Mouse (Mus musculus) lung, postnatal 0 days (tissue): Measurements from ENCODE around the gene Fam241a. TPM values are rescaled to one million over a fixed set of nuclear protein-coding genes. Genes with fewer than 3 reads are reported as not detected.
A peak's percentile ranks its signal among the peaks of the same experiment; 100 is the strongest.

Experiments
- ATAC-seq: fragments of 200-750 bp; cut with Nextera tagmentation; 2 replicates; pipeline ENCODE4 v1.8.0; 2017; ENCODE audit warnings: moderate library complexity
- DNase-seq: peaks from one replicate; pipeline ENCODE4 v3.0.0-alpha.2; 2016; ENCODE audit warnings: low spot score
- H3K27ac ChIP-seq: fragments of 300-500 bp; sonication (generic); 2 replicates; pipeline ENCODE4 v1.5.1; 2014; ENCODE audit warnings: antibody characterized with exemption, mild to moderate bottlenecking, low read length, mixed read lengths
- H3K27me3 ChIP-seq: fragments of 300-500 bp; sonication (generic); replicated peaks from 2 replicates; pipeline ENCODE4 v1.6.1; 2014; ENCODE audit warnings: low read length, mixed read lengths; ENCODE audit not compliant: insufficient read depth
- H3K36me3 ChIP-seq: fragments of 300-500 bp; sonication (generic); 2 replicates; pipeline ENCODE4 v1.6.1; 2014; ENCODE audit warnings: low read length, mixed read lengths; ENCODE audit not compliant: insufficient read depth
- H3K4me1 ChIP-seq: fragments of 300-500 bp; sonication (generic); 2 replicates; pipeline ENCODE4 v1.6.1; 2014; ENCODE audit warnings: antibody characterized with exemption, low read depth, low read length, mixed read lengths; ENCODE audit not compliant: insufficient read depth
- H3K4me2 ChIP-seq: fragments of 300-500 bp; sonication (generic); replicated peaks from 2 replicates; pipeline ENCODE4 v1.6.1; 2014; ENCODE audit warnings: low read depth, mild to moderate bottlenecking, low read length, moderate library complexity, mixed read lengths
- H3K4me3 ChIP-seq: fragments of 300-500 bp; sonication (generic); 2 replicates; pipeline ENCODE4 v1.5.1; 2014; ENCODE audit warnings: low read depth, low read length
- H3K9ac ChIP-seq: fragments of 300-500 bp; sonication (generic); replicated peaks from 2 replicates; pipeline ENCODE4 v1.6.1; 2014; ENCODE audit warnings: low read depth, mild to moderate bottlenecking
- H3K9me3 ChIP-seq: fragments of 300-500 bp; sonication (generic); 2 replicates; pipeline ENCODE4 v1.6.1; 2016; ENCODE audit warnings: low read length, mixed read lengths
- CTCF ChIP-seq: IDR thresholded peaks from 2 replicates; pipeline ENCODE4 v1.5.1; 2016; ENCODE audit warnings: antibody characterized with exemption, mild to moderate bottlenecking
- EP300 ChIP-seq: IDR thresholded peaks from 2 replicates; pipeline ENCODE4 v1.6.1; 2016; ENCODE audit warnings: antibody characterized with exemption, mild to moderate bottlenecking, control low read depth
- WGBS: fragments of 180-500 bp; shearing (Covaris S2); extraction: QIAGEN DNeasy Blood & Tissue Kit; methylation state at CpG from one replicate; pipeline ENCODE4 v1.1.7; 2014; 5-methylcytosine and 5-hydroxymethylcytosine counted together
- polyA plus RNA-seq: library from polyadenylated mRNA; unstranded; fragments of >200 nt; fragmentation: Nextera tagmentation; extraction: Ambion mirVana; gene quantifications from 2 replicates; pipeline ENCODE4 v1.2.1, GENCODE M21; 2015

The Fam241a gene
- polyA plus RNA-seq: 22.5 and 23.1 TPM in 2 replicates

DNA sequence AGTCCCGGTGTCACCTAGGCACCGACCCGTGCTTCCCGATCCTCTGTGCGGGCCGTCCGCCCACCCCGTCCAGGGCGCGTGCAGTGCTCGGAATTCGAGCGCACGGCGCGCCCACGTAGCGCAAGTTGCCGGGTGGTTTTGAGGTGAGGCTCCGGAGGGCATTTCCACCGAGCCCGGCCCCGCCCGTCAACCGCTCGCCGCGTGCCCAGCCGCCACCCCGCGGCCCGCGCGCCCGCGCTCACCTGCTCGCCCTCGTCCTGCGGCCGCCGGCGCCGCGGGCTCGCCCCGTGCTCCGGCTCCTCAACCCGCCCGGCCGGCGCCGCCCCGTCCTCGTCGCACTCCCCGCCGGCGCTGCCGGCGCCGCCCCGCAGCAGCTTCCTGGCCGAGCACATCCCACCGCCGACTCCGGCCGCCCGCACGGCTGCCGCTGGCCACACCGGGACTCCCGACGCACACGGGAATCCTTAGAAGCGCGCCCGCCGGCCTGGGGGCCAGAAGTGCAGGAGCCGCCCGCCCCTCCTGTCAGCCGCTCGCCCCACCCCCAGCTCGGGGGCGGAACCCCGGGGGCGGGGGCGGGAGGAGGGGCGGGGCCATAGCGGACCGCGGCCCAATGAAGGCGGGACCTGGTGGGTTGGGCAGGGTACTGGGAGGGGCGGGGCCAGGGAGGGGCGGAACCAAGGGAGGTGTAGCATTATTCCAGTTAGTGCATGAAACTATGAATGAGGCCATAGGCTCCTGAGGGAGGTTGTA, at the start of gene Fam241a:
TSS of gene Fam241a (minus strand) at position 533 of the 750 bp plus-strand sequence.
- Histone ChIP-seq H3K9ac (peak within 1 kb of the TSS; percentile 46), H3K4me1 (no peaks in the 10 kb centered on the region), H3K27me3 (no peaks in the 10 kb centered on the region), H3K36me3 (no peaks in the 10 kb centered on the region), H3K27ac (peak within 1 kb of the TSS; percentile 89), H3K9me3 (no peaks in the 10 kb centered on the region), H3K4me2 (peak within 1 kb of the TSS; percentile 75), H3K4me3 (peak within 1 kb of the TSS; percentile 77)
- no peak for TF ChIP-seq CTCF
- TF ChIP-seq EP300: no peak
- WGBS: 3% methylated on average over 67 of the region's 94 CpGs
- DNase-seq (peak; percentile 89), ATAC-seq (peak; percentile 95)

DNA sequence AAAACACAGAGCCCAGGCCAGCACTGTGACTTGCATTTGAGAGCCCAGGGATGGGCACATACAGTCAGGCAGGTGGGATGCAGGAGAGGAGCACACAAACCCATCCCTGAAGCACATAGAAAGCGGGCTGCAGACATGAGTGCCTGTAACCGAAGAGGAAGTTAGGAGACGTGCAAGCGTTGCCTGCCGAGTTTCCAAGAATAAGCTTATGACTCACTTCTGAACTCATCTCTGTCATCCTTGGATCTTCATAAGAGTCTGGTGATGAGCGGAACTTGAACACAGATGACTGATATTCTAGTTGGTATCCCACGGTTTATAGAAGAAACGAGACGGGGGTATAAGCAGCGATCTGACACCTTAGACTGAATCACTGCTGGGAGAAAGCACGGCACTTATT, 36.3 kb upstream of the Fam241a start:
- Histone ChIP-seq H3K27ac (no peak overlapping the region), H3K4me1 (no peaks in the 10 kb centered on the region), H3K9me3 (no peaks in the 10 kb centered on the region), H3K36me3 (no peaks in the 10 kb centered on the region), H3K4me2 (no peak overlapping the region), H3K27me3 (no peaks in the 10 kb centered on the region), H3K9ac (no peak overlapping the region), H3K4me3 (no peak overlapping the region)
- ATAC-seq (no peak), DNase-seq (no peak)
- WGBS: 90% methylated on average over 11 of the region's 11 CpGs
- TF ChIP-seq EP300 (no peak), CTCF (no peak)

DNA sequence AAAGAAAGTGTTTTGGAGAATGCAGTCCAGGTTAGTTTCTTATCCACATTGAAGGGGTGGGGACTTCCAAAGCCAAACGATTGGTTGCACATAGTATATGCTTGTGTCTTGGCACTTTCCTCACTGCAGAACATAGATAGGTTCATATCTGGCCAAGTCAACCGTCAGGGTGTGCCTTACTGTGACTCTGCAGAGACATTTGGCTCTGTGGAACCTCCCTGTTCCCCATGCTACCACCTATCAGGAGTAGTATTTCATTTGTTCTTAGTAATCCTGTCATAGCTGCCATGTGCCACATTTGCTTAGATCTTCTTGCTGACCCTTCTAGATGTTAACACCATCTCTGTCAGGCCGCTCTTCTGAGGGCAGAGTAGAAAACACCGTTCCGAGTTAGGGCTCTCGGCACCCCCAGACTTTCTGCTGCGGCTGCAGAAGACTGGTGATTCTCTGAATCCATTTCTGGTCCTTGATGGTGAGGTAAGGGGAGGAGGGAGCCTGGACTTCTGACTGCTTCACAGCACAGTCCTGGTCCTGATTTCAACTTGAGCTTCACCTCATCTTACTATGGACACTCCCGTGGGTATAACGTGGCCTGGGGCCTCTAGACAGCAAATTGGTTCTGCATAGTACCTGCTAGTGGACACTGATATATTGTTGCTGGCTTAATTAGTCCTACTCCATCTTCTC, 34.3 kb upstream of the Fam241a start:
- no peaks in the 10 kb centered on the region for H3K36me3 ChIP-seq
- DNase-seq: peak; percentile 57
- H3K4me3 ChIP-seq: no peak overlapping the region
- 51% methylated on average over 9 of the region's 9 CpGs for WGBS
- peak overlapping the region; percentile 85 for H3K27ac ChIP-seq
- no peak for TF ChIP-seq CTCF
- no peak for TF ChIP-seq EP300
- no peak overlapping the region for H3K4me2 ChIP-seq
- H3K9me3 ChIP-seq: no peaks in the 10 kb centered on the region
- no peaks in the 10 kb centered on the region for H3K27me3 ChIP-seq
- no peak overlapping the region for H3K9ac ChIP-seq
- ATAC-seq: peak; percentile 74
- no peaks in the 10 kb centered on the region for H3K4me1 ChIP-seq

DNA sequence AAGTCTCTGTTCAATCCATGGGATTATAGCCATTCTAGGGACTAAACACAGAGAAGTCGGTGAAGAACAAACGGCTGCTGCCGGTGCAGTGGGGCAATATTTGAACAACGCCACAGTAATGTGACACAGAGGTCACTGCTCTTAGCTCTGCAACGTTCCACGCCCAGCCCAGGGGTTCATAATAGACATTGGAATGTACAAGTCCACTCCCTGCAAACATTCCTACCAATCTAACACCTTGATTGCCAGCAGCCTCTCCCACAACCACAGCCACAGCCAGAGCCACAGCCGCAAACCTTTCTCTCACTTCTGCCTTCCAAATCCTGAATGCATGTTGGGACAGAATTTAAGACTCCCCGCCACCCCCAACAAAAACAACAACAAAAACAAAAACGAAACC, 33.8 kb upstream of the Fam241a start:
- no peak overlapping the region for H3K4me3 ChIP-seq
- H3K9ac ChIP-seq: no peak overlapping the region
- H3K27ac ChIP-seq: peak overlapping the region; percentile 85
- WGBS: 41% methylated on average over 9 of the region's 9 CpGs
- no peaks in the 10 kb centered on the region for H3K9me3 ChIP-seq
- no peak overlapping the region for H3K4me2 ChIP-seq
- H3K4me1 ChIP-seq: no peaks in the 10 kb centered on the region
- H3K27me3 ChIP-seq: no peaks in the 10 kb centered on the region
- DNase-seq (peak; percentile 95), ATAC-seq (peak; percentile 98)
- no peak for TF ChIP-seq CTCF
- peak; percentile 94 for TF ChIP-seq EP300
- no peaks in the 10 kb centered on the region for H3K36me3 ChIP-seq

DNA sequence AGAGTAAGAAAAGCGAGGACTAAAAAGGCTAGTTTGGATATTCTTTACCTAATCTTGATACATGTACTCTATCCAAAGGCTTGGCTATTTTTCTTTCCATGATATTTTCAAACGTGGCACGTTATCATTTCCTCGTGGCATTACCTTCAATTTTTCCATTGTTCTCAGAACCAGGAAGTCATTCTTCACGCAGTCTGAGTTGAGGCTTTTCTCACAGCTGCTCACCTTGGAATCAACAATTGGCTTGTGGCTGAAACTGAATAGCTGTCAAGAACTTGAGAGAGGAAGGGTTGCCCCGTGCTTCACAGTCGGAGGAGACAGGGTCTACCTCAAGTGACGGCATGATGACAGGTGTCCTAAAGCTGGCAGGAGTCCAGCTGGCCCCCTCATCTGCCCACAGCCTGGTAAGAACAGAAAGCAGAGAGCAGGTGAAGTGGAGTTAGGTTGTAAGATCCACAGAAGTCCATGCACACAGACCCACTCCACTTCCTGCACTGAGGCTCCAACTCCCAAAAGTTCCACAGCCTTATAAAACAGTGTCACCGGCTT, 30.6 kb upstream of the Fam241a start:
- H3K27ac ChIP-seq: no peak overlapping the region; the same call in 1 of the 2 replicates

DNA sequence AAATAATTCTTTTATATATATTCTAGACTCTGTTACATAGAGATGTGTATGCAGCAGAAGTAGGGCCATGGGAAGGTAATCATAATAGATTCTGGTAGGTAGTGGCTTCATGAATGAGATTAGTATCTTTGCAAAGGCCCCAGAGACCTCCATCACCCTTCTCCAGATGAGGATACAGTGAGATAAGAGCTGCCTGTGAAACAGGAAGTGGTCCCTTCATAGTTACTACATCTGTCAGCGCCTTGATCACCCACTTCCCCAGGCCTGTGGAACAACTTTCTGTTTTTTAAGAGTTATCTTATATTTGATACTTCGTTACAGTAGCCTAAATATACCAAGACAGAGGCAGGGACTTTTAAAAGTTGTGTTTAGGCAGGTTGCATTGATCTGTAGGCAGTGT, 28.3 kb upstream of the Fam241a start:
- Histone ChIP-seq H3K36me3 (no peaks in the 10 kb centered on the region), H3K27me3 (no peaks in the 10 kb centered on the region), H3K9me3 (no peaks in the 10 kb centered on the region), H3K27ac (no peak overlapping the region), H3K9ac (no peak overlapping the region), H3K4me1 (no peaks in the 10 kb centered on the region), H3K4me2 (no peak overlapping the region), H3K4me3 (no peak overlapping the region)
- DNase-seq (no peak), ATAC-seq (no peak)
- 63% methylated on average over 2 of the region's 2 CpGs for WGBS
- TF ChIP-seq CTCF (no peak), EP300 (no peak)

More for the DNA sequence above, 30.6 kb upstream of the Fam241a start:
- H3K4me3 ChIP-seq: no peak overlapping the region
- no peak for TF ChIP-seq EP300
- TF ChIP-seq CTCF: no peak
- DNase-seq: no peak
- no peak overlapping the region for H3K9ac ChIP-seq
- no peaks in the 10 kb centered on the region for H3K36me3 ChIP-seq
- H3K9me3 ChIP-seq: no peaks in the 10 kb centered on the region
- H3K4me1 ChIP-seq: no peaks in the 10 kb centered on the region
- no peaks in the 10 kb centered on the region for H3K27me3 ChIP-seq
- WGBS: 31% methylated on average over 9 of the region's 9 CpGs
- H3K4me2 ChIP-seq: no peak overlapping the region
- no peak for ATAC-seq
